Mouse (Mus musculus) liver, embryonic 11.5 days (tissue): ENCODE measurements around the gene Tepsin. TPM values are rescaled to one million over a fixed set of nuclear protein-coding genes. Genes with fewer than 3 reads are reported as not detected.

Experiments used
- ATAC-seq: fragments of 200-750 bp; cut with Nextera tagmentation; replicated peaks from 2 replicates; pipeline ENCODE4 v1.8.0; 2017; ENCODE audit warnings: moderate number of reproducible peaks, mild to moderate bottlenecking, moderate TSS enrichment, moderate library complexity; ENCODE audit not compliant: low FRiP score
- DNase-seq: peaks from one replicate; pipeline ENCODE4 v3.0.0-alpha.2; 2017; ENCODE audit warnings: low spot score
- H3K27ac ChIP-seq: fragments of 300-500 bp; sonication (generic); 2 replicates; pipeline ENCODE4 v1.5.1; 2014; ENCODE audit warnings: mild to moderate bottlenecking, low read depth, low read length, control low read depth
- H3K27me3 ChIP-seq: fragments of 300-500 bp; sonication (generic); replicated peaks from 2 replicates; pipeline ENCODE4 v1.6.1; 2014; ENCODE audit warnings: low read length, mixed read lengths; ENCODE audit not compliant: control insufficient read depth, insufficient read depth
- H3K36me3 ChIP-seq: fragments of 300-500 bp; sonication (generic); 2 replicates; pipeline ENCODE4 v1.6.1; 2014; ENCODE audit warnings: mild to moderate bottlenecking, low read length, moderate library complexity, mixed read lengths; ENCODE audit not compliant: control insufficient read depth, insufficient read depth
- H3K4me1 ChIP-seq: fragments of 300-500 bp; sonication (generic); replicated peaks from 2 replicates; pipeline ENCODE4 v1.6.1; 2014; ENCODE audit warnings: low read length, mixed read lengths; ENCODE audit not compliant: control insufficient read depth, insufficient read depth
- H3K4me2 ChIP-seq: fragments of 300-500 bp; sonication (generic); 2 replicates; pipeline ENCODE4 v1.6.1; 2014; ENCODE audit warnings: mild to moderate bottlenecking, control low read depth, moderate library complexity
- H3K4me3 ChIP-seq: fragments of 300-500 bp; sonication (generic); 2 replicates; pipeline ENCODE4 v1.5.1; 2014; ENCODE audit warnings: low read depth, low read length, control low read depth
- H3K9ac ChIP-seq: fragments of 300-500 bp; sonication (generic); 2 replicates; pipeline ENCODE4 v1.6.1; 2014; ENCODE audit warnings: low read depth, low read length, control low read depth
- H3K9me3 ChIP-seq: fragments of 300-500 bp; sonication (generic); 2 replicates; pipeline ENCODE4 v1.6.1; 2016; ENCODE audit warnings: low read length, inconsistent platforms, mixed read lengths; ENCODE audit not compliant: control insufficient read depth
- WGBS: fragments of 180-500 bp; shearing (Covaris S2); extraction: QIAGEN DNeasy Blood & Tissue Kit; methylation state at CpG from one replicate; pipeline ENCODE4 v1.1.7; 2014; 5-methylcytosine and 5-hydroxymethylcytosine counted together
- polyA plus RNA-seq: library from polyadenylated mRNA; unstranded; fragments of >200 nt; fragmentation: Nextera tagmentation; extraction: Ambion mirVana; gene quantifications from 2 replicates; pipeline ENCODE4 v1.2.1, GENCODE M21; 2014

The Tepsin gene
- polyA plus RNA-seq, 1 experiment from 2014 or later, result 19.5 TPM

DNA sequence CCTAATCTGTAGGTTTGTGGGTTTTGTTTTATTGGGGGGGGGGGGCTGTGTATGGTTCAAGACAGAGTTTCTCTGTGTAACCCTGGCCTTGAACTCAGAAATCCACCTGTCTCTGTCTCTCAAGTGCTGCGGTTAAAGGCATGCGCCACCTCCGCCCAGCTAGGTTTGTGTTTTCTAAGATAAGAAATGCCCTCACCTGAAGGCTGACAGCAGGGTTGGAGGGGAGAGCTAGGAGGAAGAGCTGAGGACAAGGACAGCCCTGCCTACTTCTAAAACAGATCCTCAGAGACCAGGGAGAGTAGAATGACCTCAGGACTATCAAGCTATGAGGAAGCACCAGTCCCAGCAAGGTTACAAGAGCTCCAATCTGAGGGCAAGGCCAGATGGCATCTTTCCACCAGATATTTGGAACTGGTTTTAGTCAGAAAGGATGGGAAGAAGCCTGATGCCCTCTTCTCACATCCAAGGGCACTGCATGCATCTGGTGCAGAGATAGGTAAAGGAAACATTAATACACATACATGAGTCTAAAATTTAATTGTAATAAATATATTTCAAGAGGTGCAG lies 5.0 kb upstream of the Tepsin start:
- DNase-seq (no peak), ATAC-seq (no peak)
- H3K4me1 ChIP-seq, result peaks cover 14% of the 10 kb centered on the region
- H3K4me3 ChIP-seq, result no peak overlapping the region
- peaks cover 36% of the 10 kb centered on the region for H3K36me3 ChIP-seq
- H3K9me3 ChIP-seq, result no peaks in the 10 kb centered on the region
- H3K4me2 ChIP-seq, result no peak overlapping the region
- H3K27ac ChIP-seq, result no peak overlapping the region
- no peaks in the 10 kb centered on the region for H3K27me3 ChIP-seq
- H3K9ac ChIP-seq, result no peak overlapping the region; the same call in 1 of the 2 replicates
- 76% methylated on average over 3 of the region's 3 CpGs for WGBS

DNA sequence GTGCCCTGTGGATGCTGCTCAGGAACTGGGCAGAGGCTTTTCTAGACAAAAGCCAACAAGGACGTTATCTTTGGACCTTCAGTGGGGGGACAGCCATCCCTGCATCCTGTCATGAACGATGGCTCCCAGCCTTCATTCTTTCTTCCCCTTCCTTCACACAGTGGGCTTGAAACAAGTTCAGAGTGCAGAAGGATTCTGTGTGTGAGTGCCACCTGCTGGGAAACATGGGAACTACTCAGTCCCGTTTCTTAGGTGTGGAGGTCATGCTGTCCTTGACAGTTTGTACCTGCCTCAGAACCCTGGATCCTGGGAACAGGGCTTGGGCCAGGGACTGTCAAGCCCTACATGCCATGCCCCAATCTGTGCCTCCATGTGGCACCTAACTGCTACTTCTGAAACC lies 2.5 kb upstream of the Tepsin start:
- Histone ChIP-seq H3K27ac (no peak overlapping the region), H3K36me3 (peaks cover 17% of the 10 kb centered on the region), H3K4me2 (no peak overlapping the region), H3K27me3 (no peaks in the 10 kb centered on the region), H3K4me1 (peaks cover 23% of the 10 kb centered on the region), H3K9ac (no peak overlapping the region), H3K9me3 (no peaks in the 10 kb centered on the region), H3K4me3 (no peak overlapping the region)
- ATAC-seq (no peak), DNase-seq (peak; percentile 66)
- WGBS, result 6% methylated on average over 3 of the region's 3 CpGs

DNA sequence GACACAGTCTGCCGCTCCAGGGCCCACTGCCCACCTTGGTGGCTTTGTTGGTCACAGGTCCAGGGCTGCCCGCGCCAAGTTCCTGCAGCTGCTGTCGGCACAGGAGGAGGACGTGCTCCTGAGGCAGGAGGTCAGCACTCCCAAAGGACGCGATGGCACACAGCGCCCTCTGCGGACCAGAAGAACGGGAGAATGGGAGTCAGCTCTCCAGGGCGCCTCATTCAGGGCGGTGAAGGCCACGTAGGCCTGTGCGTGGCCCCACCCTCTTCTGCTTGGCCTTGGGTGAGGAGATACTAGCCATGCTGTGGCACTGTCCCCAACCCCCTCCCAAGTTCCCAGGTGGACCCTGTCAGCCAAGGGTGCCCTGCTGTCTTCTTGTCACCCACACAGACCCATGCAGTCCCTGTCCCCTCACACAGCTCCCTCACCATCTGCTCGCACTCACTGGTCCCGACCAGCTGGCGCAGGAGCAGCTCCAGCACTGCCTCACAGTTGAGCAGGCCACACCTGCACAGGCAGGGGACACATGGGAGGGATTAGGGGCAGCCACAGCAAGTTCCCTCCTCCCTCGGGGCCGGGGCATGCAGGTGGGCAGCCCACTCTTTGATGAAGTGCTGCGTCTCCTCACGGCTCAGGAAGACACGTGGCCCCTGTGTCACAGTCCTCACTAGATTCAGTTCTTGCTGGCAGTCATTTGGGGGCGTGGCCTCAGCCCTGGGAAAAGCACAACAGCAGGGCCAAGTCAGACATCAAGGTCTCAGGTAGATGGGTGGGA lies 5.5 kb downstream of the Tepsin start:
- no peaks in the 10 kb centered on the region for H3K27me3 ChIP-seq
- DNase-seq, result no peak
- 0 out of 2 replicates have a peak, but pooled peaks have one; percentile 14 for ATAC-seq
- 84% methylated on average over 23 of the region's 23 CpGs for WGBS
- peaks cover 7% of the 10 kb centered on the region for H3K4me1 ChIP-seq
- H3K9me3 ChIP-seq, result no peaks in the 10 kb centered on the region
- H3K36me3 ChIP-seq, result peaks cover 18% of the 10 kb centered on the region; the same call in 1 of the 2 replicates
- H3K4me2 ChIP-seq, result no peak overlapping the region
- no peak overlapping the region for H3K4me3 ChIP-seq
- H3K27ac ChIP-seq, result no peak overlapping the region
- H3K9ac ChIP-seq, result no peak overlapping the region

DNA sequence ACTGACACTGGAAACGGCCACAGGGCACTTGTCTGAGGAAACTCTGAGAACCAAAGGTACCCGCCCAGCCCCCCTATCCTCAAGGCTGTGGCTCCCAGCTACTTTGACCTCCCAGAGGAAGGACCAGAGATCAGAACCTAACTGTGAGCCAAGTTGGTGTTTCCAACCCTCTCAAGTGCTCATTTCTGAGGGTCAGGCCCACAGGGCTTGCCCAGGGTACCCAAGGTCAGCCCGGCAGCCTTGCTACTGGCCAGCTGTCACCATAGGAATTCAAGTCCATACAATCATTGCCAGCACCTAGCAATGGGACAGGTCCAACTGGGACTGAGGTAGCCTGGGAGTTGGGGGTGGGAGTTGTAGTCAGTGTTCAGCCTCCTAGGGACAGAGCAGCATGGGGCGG lies 7.9 kb downstream of the Tepsin start:
- Histone ChIP-seq H3K27me3 (no peaks in the 10 kb centered on the region), H3K4me1 (peaks cover 5% of the 10 kb centered on the region), H3K36me3 (peaks cover 18% of the 10 kb centered on the region; the same call in 1 of the 2 replicates), H3K9me3 (no peaks in the 10 kb centered on the region), H3K27ac (no peak overlapping the region), H3K4me2 (no peak overlapping the region), H3K4me3 (no peak overlapping the region), H3K9ac (no peak overlapping the region)
- DNase-seq (no peak), ATAC-seq (no peak)
- WGBS, result 90% methylated on average over 4 of the region's 4 CpGs

DNA sequence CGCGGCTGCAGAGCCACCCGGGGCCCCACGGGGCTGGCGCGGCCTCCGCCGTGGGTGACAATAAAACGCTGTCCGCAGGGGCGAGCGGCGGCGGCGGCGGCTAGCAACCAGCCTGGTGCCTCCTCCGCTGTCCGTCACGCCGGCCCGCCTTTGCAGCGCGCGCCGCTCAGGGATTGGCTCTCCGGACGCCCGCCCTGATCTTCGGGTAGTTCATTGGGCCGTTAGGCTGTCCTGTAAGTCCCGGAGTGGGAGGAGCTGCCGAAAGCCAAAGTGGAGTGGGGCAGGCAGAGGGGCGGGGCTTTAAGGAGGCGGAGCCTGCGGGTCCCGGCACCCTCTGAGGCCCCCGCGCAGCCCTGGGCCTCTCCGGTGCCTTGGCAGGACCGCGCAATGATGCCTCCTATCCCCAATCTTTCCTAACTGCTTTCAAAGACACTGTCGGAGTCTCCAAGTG lies 11.8 kb downstream of the Tepsin start, which contains the start of gene Cep131:
Gene Cep131, minus strand, starts transcription at position 126 of the 451 bp plus-strand sequence.
- Histone ChIP-seq H3K9ac (peak within 1 kb of the TSS; percentile 89), H3K4me1 (peaks cover 6% of the 10 kb centered on the region), H3K9me3 (no peaks in the 10 kb centered on the region), H3K4me2 (peak within 1 kb of the TSS; percentile 74), H3K36me3 (peaks cover 4% of the 10 kb centered on the region; the same call in 1 of the 2 replicates), H3K27me3 (no peaks in the 10 kb centered on the region), H3K27ac (peak within 1 kb of the TSS; percentile 67; the same call in 1 of the 2 replicates), H3K4me3 (peak within 1 kb of the TSS; percentile 91)
- peak; percentile 97 for DNase-seq
- under 1% methylated on average over 42 of the region's 42 CpGs for WGBS
- ATAC-seq, result peak; percentile 100

DNA sequence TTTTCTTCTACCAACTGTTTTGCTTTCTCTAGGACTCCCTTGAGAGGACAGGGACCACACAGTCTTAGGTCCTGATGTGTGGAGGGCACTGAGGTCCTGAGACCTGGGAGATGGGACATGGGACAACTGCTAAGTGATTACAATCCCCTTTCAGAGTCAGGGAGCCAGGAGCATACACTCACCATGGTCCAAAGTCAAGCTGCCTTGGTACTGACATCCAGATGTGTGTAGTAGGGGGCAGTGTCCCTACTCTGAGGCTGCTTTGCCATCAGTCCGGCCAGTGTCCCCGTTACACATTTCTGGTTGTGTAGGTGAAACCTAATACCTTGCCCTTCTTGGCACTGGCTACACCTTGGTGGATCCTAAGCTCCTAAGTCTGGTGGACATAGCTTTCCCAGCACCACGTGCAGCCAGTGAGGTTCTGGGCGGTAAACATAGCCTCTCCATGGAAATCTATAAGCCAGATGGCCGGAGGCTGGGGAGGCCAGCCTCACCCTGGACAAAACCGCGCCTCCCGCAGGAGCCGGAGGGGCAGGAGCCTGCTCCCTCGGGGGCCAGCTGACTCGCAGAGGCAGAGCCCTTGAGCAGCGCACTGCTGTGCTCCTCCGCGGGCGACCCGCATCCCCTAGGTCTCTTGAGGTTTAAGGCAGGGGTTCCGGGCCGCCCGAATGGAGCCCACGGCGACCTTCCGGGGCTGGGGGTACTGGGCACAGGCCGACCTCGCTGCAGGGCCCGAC lies 12.5 kb downstream of the Tepsin start:
- H3K27ac ChIP-seq, result peak overlapping the region; percentile 67; the same call in 1 of the 2 replicates
- peak overlapping the region; percentile 89 for H3K9ac ChIP-seq
- peak overlapping the region; percentile 91 for H3K4me3 ChIP-seq
- H3K9me3 ChIP-seq, result no peaks in the 10 kb centered on the region
- H3K27me3 ChIP-seq, result no peaks in the 10 kb centered on the region
- DNase-seq, result peak; percentile 50
- peaks cover 6% of the 10 kb centered on the region for H3K4me1 ChIP-seq
- H3K36me3 ChIP-seq, result peaks cover 4% of the 10 kb centered on the region; the same call in 1 of the 2 replicates
- ATAC-seq, result peak; percentile 57
- peak overlapping the region; percentile 74 for H3K4me2 ChIP-seq
- WGBS, result under 1% methylated on average over 25 of the region's 25 CpGs

DNA sequence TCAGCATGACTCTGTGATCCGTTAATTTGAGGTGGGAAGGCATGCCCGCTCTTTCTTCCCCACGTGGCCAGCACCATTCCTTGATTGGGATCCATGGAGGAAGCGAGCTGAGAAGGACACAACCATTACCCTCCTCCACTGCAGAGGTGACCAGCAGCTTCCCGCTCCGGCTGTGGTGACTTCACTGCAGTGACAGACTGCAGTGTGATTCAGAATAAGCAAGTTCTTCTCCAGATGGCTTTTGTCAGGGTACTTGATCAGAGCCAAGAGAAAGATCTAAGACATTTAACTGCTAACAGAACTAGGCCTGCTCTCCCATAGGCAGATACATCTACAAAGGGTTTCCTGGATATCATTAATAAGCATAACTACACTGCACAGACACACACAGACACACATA lies 18.2 kb downstream of the Tepsin start:
- Histone ChIP-seq H3K4me3 (no peak overlapping the region), H3K9me3 (no peaks in the 10 kb centered on the region), H3K36me3 (peaks cover 11% of the 10 kb centered on the region), H3K27me3 (no peaks in the 10 kb centered on the region), H3K4me1 (no peaks in the 10 kb centered on the region), H3K9ac (no peak overlapping the region), H3K4me2 (no peak overlapping the region), H3K27ac (no peak overlapping the region)
- no peak for DNase-seq
- WGBS, result 87% methylated on average over 6 of the region's 6 CpGs
- ATAC-seq, result no peak

DNA sequence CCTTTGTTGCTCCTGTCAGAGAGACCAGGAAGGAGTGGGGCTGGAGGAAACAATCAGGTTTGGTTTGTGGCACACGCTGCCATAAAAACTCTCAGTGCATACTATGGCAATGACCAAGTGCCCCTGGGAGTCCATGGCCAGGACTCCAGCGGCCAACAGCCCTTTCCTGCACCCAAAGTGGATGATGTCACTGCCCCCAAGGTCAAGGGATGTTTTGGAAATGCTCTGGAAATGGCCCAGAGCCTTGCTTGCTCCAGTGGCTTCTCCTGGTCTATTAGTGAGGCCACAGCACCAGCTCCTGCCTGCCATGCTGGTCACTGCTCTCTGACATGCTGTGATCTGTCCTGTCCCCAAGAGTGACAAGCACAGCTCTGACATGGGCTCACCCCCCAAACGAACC lies 22.3 kb downstream of the Tepsin start:
- no peaks in the 10 kb centered on the region for H3K4me1 ChIP-seq
- no peaks in the 10 kb centered on the region for H3K9me3 ChIP-seq
- no peak for DNase-seq
- WGBS, result 73% methylated on average over 3 of the region's 3 CpGs
- H3K27ac ChIP-seq, result no peak overlapping the region
- no peak for ATAC-seq
- no peak overlapping the region for H3K9ac ChIP-seq
- H3K36me3 ChIP-seq, result peaks cover 11% of the 10 kb centered on the region
- no peaks in the 10 kb centered on the region for H3K27me3 ChIP-seq
- no peak overlapping the region for H3K4me3 ChIP-seq
- H3K4me2 ChIP-seq, result no peak overlapping the region
